Mouse (Mus musculus): ENCODE results near the gene Chst11. TPM values are rescaled to one million over a fixed set of nuclear protein-coding genes. Genes with fewer than 3 reads are reported as not detected.
A peak's percentile ranks its signal among the peaks of the same experiment; 100 is the strongest.

Chst11 gene
- total and polyA plus RNA-seq, 3 experiments, result 3.1 to 10.6 TPM; not detected in 1

- no peak for DNase-seq (ENCODE audit: low read depth, low spot score)
- no peak overlapping the region for H3K9ac ChIP-seq (ENCODE audit: control insufficient read depth, low read depth, low read length, poor library complexity, severe bottlenecking)
- no peak for TF ChIP-seq KAT2A (conservative IDR thresholded peaks at IDR 0.05; ENCODE audit: low read depth, low read length)
- no peak for TF ChIP-seq POLR2A (IDR thresholded peaks at IDR 0.05; ENCODE audit: control insufficient read depth in 1 of 2, insufficient read depth in 1 of 2, low read depth in 1 of 2, low read length in 2 of 2, poor library complexity in 1 of 2)
- no peak for TF ChIP-seq ZC3H11A (IDR thresholded peaks at IDR 0.05; ENCODE audit: low read depth, low read length)
- no peak for TF ChIP-seq MYC (IDR thresholded peaks at IDR 0.05; ENCODE audit: low read depth, low read length)
- TF ChIP-seq NELFE (IDR thresholded peaks at IDR 0.05; ENCODE audit: low read depth, low read length), result no peak
- H3K27ac ChIP-seq (ENCODE audit: control insufficient read depth, low read depth, low read length), result no peak overlapping the region
- H3K9me3 ChIP-seq (replicated peaks; ENCODE audit: insufficient read depth, low read length), result no peaks in the 10 kb centered on the region
- no peak overlapping the region for H3K4me3 ChIP-seq (ENCODE audit: control insufficient read depth in 1 of 2, insufficient read depth in 1 of 2, low read depth in 2 of 2, low read length in 2 of 2)
- 0 out of 4 replicates have a peak, but pooled peaks cover 0 to 3% of the 10 kb centered on the region in 2 experiments for H3K36me3 ChIP-seq (ENCODE audit: control insufficient read depth in 1 of 2, insufficient read depth in 2 of 2, low read length in 2 of 2)
- H3K27me3 ChIP-seq (ENCODE audit: control insufficient read depth in 1 of 2, insufficient read depth in 2 of 2, low read length in 2 of 2), result no peaks in the 10 kb centered on the region
- H3K79me2 ChIP-seq (ENCODE audit: control insufficient read depth, insufficient read depth, low read length, poor library complexity), result no peaks in the 10 kb centered on the region
- H3K4me1 ChIP-seq (ENCODE audit: control insufficient read depth in 1 of 2, insufficient read depth in 2 of 2, low read length in 2 of 2), result peaks cover 0 to 4% of the 10 kb centered on the region in 2 experiments; a peak in 2 of 4 replicates
Measured at GRCm38 (mm10) chr10:83026174-83026573, 40.9 kb downstream of the Chst11 start.

DNA sequence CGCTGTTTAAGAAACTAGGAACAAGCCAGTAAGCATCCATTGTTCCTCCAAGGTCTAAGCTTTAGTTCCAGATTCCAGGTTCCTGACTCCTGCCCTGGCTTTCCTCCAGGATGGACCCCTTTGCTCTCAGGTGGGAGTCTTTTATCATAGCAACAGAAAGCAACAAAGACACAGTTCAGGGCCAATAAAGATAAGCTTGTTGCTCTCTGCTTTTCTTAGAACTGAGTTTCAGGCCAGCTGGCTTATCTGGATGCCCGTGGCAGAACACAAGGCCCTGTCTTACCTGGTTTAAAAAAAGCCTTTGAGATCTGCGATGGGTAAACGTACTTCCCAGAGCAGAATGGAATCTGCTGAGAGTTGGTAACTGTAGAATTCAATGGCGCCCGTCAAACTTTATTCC is 42.4 kb downstream of the Chst11 start:
- no peaks in the 10 kb centered on the region for H3K4me1 ChIP-seq (ENCODE audit: control insufficient read depth in 1 of 2, insufficient read depth in 2 of 2, low read length in 2 of 2)
- H3K36me3 ChIP-seq (ENCODE audit: control insufficient read depth in 1 of 2, insufficient read depth in 2 of 2, low read length in 2 of 2), result 0 out of 4 replicates have a peak, but pooled peaks cover 0 to 2% of the 10 kb centered on the region in 2 experiments
- no peaks in the 10 kb centered on the region for H3K9me3 ChIP-seq (replicated peaks; ENCODE audit: insufficient read depth, low read length)
- peak; percentile 22; the same call in 1 of the 2 replicates for TF ChIP-seq TCF12 (IDR thresholded peaks at IDR 0.05; ENCODE audit: low read depth, low read length)
- TF ChIP-seq KAT2A (conservative IDR thresholded peaks at IDR 0.05; ENCODE audit: low read depth, low read length), result no peak
- TF ChIP-seq ETS1 (IDR thresholded peaks at IDR 0.05; ENCODE audit: low read depth, low read length), result peak; percentile 47; the same call in 1 of the 2 replicates
- no peak for TF ChIP-seq MEF2A (IDR thresholded peaks at IDR 0.05; ENCODE audit: extremely low read depth, insufficient replicate concordance, low read depth, low read length, poor library complexity, severe bottlenecking)
- TF ChIP-seq SMC3 (IDR thresholded peaks at IDR 0.05; ENCODE audit: low read depth, low read length), result no peak
- no peak for TF ChIP-seq NRF1 (IDR thresholded peaks at IDR 0.05; ENCODE audit: insufficient read depth, low read depth, low read length, poor library complexity, severe bottlenecking)
- TF ChIP-seq CHD1 (IDR thresholded peaks at IDR 0.05; ENCODE audit: low read depth, low read length), result no peak
- TF ChIP-seq EP300 (IDR thresholded peaks at IDR 0.05; ENCODE audit: low read depth in 1 of 2, low read length in 2 of 2), result peak in 1 of 2 experiments; percentile 45; a peak in 2 of 4 replicates
- no peak for TF ChIP-seq MYC (IDR thresholded peaks at IDR 0.05; ENCODE audit: low read depth, low read length)
- 0 out of 2 replicates have a peak, but pooled peaks have one; percentile 32 for TF ChIP-seq GATA1 (IDR thresholded peaks at IDR 0.05; ENCODE audit: low read depth, low read length)
- no peaks in the 10 kb centered on the region for H3K79me2 ChIP-seq (ENCODE audit: control insufficient read depth, insufficient read depth, low read length, poor library complexity)
- peak; percentile 16 for DNase-seq (ENCODE audit: low read depth, low spot score)
- no peak overlapping the region for H3K27ac ChIP-seq (ENCODE audit: control insufficient read depth, low read depth, low read length)
- H3K9ac ChIP-seq (ENCODE audit: control insufficient read depth, low read depth, low read length, poor library complexity, severe bottlenecking), result no peak overlapping the region
- no peaks in the 10 kb centered on the region for H3K27me3 ChIP-seq (ENCODE audit: control insufficient read depth in 1 of 2, insufficient read depth in 2 of 2, low read length in 2 of 2)
- no peak overlapping the region for H3K4me3 ChIP-seq (ENCODE audit: control insufficient read depth in 1 of 2, insufficient read depth in 1 of 2, low read depth in 2 of 2, low read length in 2 of 2)
